Mouse (Mus musculus): ENCODE measurements around the gene Dhx58. TPM values are rescaled to one million over a fixed set of nuclear protein-coding genes. Genes with fewer than 3 reads are reported as not detected.
A peak's percentile ranks its signal among the peaks of the same experiment; 100 is the strongest.

The Dhx58 gene
- polyA plus RNA-seq, 1 experiment = 13.3 TPM

DNA sequence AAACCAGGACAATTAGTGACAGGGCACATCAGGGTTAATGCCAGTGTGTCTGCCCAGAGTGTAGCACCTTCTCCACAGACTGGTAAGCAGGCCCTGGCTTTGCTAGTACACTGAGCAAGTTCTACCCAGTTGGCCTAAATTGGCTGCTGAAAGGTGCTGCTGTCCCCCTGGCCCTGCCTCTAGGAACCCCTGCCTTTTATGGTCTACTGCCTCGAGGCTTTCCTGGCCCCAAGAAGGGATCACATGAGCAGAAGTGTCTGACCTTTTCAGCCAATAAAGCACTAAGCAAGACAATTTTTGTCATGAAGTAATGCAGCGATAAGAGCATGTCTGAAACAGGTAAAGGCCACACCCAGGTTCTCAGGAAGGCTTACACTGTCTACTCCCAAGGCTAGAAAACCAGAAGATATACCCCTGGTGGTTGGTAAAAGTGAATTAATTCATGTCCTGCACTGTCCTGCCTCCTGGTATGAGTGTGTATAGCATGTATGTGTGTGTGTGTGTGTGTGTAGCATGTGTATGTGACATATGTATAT is 18.5 kb upstream of the Dhx58 start:
- TF ChIP-seq POLR2A (IDR thresholded peaks at IDR 0.05; ENCODE audit: low read depth, low read length) = no peak
- no peak for TF ChIP-seq CTCF (IDR thresholded peaks at IDR 0.05; ENCODE audit: extremely low read depth, insufficient read length, insufficient replicate concordance, low read depth, low read length)
- Histone ChIP-seq H3K36me3 (ENCODE audit: control insufficient read depth, insufficient read depth, low read length) (peaks cover 20% of the 10 kb centered on the region), H3K4me3 (ENCODE audit: low read depth, low read length) (no peak overlapping the region), H3K27ac (ENCODE audit: insufficient read depth, low read depth, low read length) (no peak overlapping the region), H3K27me3 (ENCODE audit: control insufficient read depth, insufficient read depth, low read length) (no peaks in the 10 kb centered on the region), H3K4me1 (ENCODE audit: control insufficient read depth, insufficient read depth, insufficient read length, low read length) (peaks cover 32% of the 10 kb centered on the region)
- WGBS = 22% methylated on average over 2 of the region's 2 CpGs

DNA sequence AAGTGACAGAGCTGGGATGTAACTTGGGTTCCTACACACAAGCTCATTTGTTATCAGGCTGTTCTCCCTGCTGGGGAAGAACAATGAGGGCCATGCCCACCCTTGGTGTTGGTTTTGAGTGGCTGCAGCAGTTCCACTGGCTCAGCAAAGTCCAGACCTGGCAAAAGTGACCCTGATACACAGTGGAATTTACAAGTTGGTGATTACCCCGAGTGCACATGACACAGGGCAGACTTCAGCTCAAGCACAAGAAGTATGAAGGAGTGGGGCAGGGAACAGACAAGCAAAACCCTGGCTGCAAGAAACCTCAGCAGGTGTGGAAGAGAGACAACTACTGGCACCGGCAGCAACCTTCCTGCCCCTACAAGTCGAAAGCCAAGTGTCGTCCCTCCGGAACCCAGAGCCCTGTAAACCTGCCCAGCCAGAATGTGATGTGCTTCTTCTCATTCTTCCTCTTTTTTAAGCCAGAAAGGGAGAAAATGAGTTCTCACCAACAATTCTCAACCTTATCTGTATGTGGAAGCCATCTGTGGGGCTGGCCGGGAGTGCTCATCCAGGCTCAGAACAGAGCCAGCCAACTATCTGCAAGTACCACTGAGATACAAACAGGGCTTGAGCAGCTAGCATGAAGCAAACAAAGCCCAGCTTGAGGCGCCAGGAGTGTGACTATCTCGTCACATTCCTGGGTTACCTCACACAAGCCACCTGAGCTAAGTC is 17.9 kb upstream of the Dhx58 start:
- Histone ChIP-seq H3K36me3 (ENCODE audit: control insufficient read depth, insufficient read depth, low read length) (peaks cover 25% of the 10 kb centered on the region), H3K27me3 (ENCODE audit: control insufficient read depth, insufficient read depth, low read length) (no peaks in the 10 kb centered on the region), H3K27ac (ENCODE audit: insufficient read depth, low read depth, low read length) (0 out of 2 replicates have a peak overlapping the region, but pooled peaks have one; percentile 30), H3K4me3 (ENCODE audit: low read depth, low read length) (no peak overlapping the region), H3K4me1 (ENCODE audit: control insufficient read depth, insufficient read depth, insufficient read length, low read length) (peaks cover 29% of the 10 kb centered on the region)
- no peak for TF ChIP-seq CTCF (IDR thresholded peaks at IDR 0.05; ENCODE audit: extremely low read depth, insufficient read length, insufficient replicate concordance, low read depth, low read length)
- no peak for TF ChIP-seq POLR2A (IDR thresholded peaks at IDR 0.05; ENCODE audit: low read depth, low read length)
- WGBS = 69% methylated on average over 8 of the region's 8 CpGs

DNA sequence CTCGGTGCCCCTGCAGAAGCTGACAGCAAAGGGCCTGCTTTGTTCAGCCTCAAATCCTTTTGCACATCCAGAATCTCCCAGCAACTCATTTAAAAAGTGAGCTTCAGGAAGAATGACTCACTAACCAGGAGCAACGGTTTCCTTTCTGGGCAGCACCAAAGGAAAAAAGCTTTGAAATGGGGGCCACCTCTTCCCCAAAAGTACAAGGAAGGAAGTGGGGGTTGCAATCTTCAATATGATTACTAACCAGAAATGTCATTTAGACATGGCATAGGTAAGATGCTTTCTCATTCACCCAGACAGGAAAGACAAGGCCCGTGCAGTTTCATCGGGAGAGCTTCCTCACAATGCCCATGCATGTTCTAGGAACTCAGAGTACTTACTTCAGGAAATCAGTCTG is 17.2 kb upstream of the Dhx58 start:
- Histone ChIP-seq H3K4me1 (ENCODE audit: control insufficient read depth, insufficient read depth, insufficient read length, low read length) (peaks cover 29% of the 10 kb centered on the region), H3K27me3 (ENCODE audit: control insufficient read depth, insufficient read depth, low read length) (no peaks in the 10 kb centered on the region), H3K36me3 (ENCODE audit: control insufficient read depth, insufficient read depth, low read length) (peaks cover 30% of the 10 kb centered on the region), H3K27ac (ENCODE audit: insufficient read depth, low read depth, low read length) (peak overlapping the region; percentile 30; the same call in 1 of the 2 replicates), H3K4me3 (ENCODE audit: low read depth, low read length) (no peak overlapping the region)
- 68% methylated on average over 4 of the region's 4 CpGs for WGBS
- no peak for TF ChIP-seq POLR2A (IDR thresholded peaks at IDR 0.05; ENCODE audit: low read depth, low read length)
- no peak for TF ChIP-seq CTCF (IDR thresholded peaks at IDR 0.05; ENCODE audit: extremely low read depth, insufficient read length, insufficient replicate concordance, low read depth, low read length)

DNA sequence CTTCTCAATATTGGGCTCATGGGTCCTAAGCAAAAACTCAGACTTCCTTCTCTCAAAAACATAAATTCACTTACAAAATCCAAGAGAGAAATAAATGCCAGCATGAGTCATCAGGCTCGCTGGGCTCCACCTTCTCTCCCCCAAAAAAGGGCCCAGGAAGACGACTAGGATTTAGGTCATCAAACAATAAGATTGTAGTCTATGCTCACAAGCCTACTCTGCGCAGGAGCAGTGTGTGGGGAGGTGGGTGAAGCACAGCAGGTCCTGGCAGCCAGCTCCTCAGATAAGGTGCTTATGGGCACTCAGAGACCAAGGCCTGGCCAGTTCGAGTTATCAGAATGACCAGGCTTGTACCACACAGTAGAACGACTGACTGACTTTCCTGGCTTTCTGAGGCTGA is 16.3 kb upstream of the Dhx58 start:
- Histone ChIP-seq H3K36me3 (ENCODE audit: control insufficient read depth, insufficient read depth, low read length) (peaks cover 39% of the 10 kb centered on the region), H3K4me3 (ENCODE audit: low read depth, low read length) (no peak overlapping the region), H3K27ac (ENCODE audit: insufficient read depth, low read depth, low read length) (0 out of 2 replicates have a peak overlapping the region, but pooled peaks have one; percentile 18), H3K4me1 (ENCODE audit: control insufficient read depth, insufficient read depth, insufficient read length, low read length) (peaks cover 28% of the 10 kb centered on the region), H3K27me3 (ENCODE audit: control insufficient read depth, insufficient read depth, low read length) (no peaks in the 10 kb centered on the region)
- WGBS = 54% methylated on average over 5 of the region's 5 CpGs
- TF ChIP-seq POLR2A (IDR thresholded peaks at IDR 0.05; ENCODE audit: low read depth, low read length) = no peak
- TF ChIP-seq CTCF (IDR thresholded peaks at IDR 0.05; ENCODE audit: extremely low read depth, insufficient read length, insufficient replicate concordance, low read depth, low read length) = no peak

DNA sequence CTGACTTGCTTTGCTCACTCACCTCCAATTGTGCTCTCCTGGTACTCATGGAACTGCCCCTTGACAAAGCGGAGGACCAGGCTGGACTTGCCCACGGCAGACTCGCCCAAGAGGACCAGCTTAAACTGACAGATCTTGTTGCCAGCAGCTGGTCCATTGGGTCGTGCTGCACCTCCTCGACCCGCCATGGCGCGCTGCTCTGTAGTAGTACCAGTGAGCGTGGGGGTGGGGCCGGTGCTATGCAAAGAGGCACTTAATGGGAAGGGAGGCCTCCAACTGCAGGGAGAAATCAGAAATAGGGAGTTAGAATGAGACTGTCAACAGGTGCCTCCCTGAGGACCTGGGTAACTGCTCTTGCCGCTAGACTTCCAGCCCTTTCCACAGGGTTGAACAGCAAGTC is 15.8 kb upstream of the Dhx58 start:
- no peak overlapping the region for H3K4me3 ChIP-seq (ENCODE audit: low read depth, low read length)
- WGBS = 81% methylated on average over 11 of the region's 11 CpGs
- H3K27me3 ChIP-seq (ENCODE audit: control insufficient read depth, insufficient read depth, low read length) = no peaks in the 10 kb centered on the region
- H3K4me1 ChIP-seq (ENCODE audit: control insufficient read depth, insufficient read depth, insufficient read length, low read length) = peaks cover 23% of the 10 kb centered on the region
- peaks cover 42% of the 10 kb centered on the region for H3K36me3 ChIP-seq (ENCODE audit: control insufficient read depth, insufficient read depth, low read length)
- H3K27ac ChIP-seq (ENCODE audit: insufficient read depth, low read depth, low read length) = no peak overlapping the region
- TF ChIP-seq CTCF (IDR thresholded peaks at IDR 0.05; ENCODE audit: extremely low read depth, insufficient read length, insufficient replicate concordance, low read depth, low read length) (no peak), POLR2A (IDR thresholded peaks at IDR 0.05; ENCODE audit: low read depth, low read length) (no peak)

DNA sequence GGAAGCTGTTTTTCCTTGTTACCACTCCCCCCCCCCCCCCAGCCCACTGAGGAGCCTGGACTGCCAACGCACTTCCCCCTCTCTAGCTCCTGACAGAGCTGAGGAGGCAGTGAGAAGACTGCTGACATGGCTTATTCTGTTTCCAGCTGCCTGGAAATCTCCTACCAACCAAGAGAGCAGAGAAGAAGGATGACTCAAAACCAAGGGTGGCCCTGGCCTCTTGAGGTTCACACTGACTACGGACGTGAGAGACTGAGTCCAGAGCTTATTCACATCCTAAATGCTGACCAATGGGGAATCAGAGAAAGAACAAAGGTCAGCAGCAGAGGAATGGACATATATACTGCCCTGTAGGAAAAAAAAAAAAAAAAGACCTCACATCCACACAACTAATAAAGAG is 15.2 kb upstream of the Dhx58 start:
- 55% methylated on average over 3 of the region's 3 CpGs for WGBS
- peaks cover 20% of the 10 kb centered on the region for H3K4me1 ChIP-seq (ENCODE audit: control insufficient read depth, insufficient read depth, insufficient read length, low read length)
- TF ChIP-seq CTCF (IDR thresholded peaks at IDR 0.05; ENCODE audit: extremely low read depth, insufficient read length, insufficient replicate concordance, low read depth, low read length) (no peak), POLR2A (IDR thresholded peaks at IDR 0.05; ENCODE audit: low read depth, low read length) (no peak)
- no peaks in the 10 kb centered on the region for H3K27me3 ChIP-seq (ENCODE audit: control insufficient read depth, insufficient read depth, low read length)
- H3K36me3 ChIP-seq (ENCODE audit: control insufficient read depth, insufficient read depth, low read length) = peaks cover 44% of the 10 kb centered on the region
- no peak overlapping the region for H3K27ac ChIP-seq (ENCODE audit: insufficient read depth, low read depth, low read length)
- H3K4me3 ChIP-seq (ENCODE audit: low read depth, low read length) = no peak overlapping the region

DNA sequence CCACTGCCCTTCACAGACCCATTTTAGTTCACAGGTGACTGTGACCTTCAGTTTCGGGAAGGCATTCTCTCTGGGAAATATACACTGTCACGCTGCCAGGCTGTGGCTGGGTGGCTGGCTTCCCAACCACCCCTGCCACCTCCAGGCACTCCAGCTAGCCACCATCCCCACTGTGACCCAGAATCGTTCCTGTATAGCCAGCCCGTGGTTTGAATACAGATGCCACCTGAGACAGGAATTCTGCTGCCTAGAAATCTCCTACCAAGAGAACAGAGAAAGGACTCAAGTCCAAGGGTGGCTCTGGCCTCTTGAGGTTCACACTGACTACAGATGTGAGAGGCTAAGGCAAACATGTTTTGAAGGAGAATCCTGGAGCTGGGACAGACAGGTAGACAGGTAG is 14.8 kb upstream of the Dhx58 start:
- H3K27ac ChIP-seq (ENCODE audit: insufficient read depth, low read depth, low read length) = no peak overlapping the region
- no peaks in the 10 kb centered on the region for H3K27me3 ChIP-seq (ENCODE audit: control insufficient read depth, insufficient read depth, low read length)
- H3K36me3 ChIP-seq (ENCODE audit: control insufficient read depth, insufficient read depth, low read length) = peaks cover 44% of the 10 kb centered on the region
- H3K4me3 ChIP-seq (ENCODE audit: low read depth, low read length) = no peak overlapping the region
- TF ChIP-seq POLR2A (IDR thresholded peaks at IDR 0.05; ENCODE audit: low read depth, low read length) (no peak), CTCF (IDR thresholded peaks at IDR 0.05; ENCODE audit: extremely low read depth, insufficient read length, insufficient replicate concordance, low read depth, low read length) (no peak)
- H3K4me1 ChIP-seq (ENCODE audit: control insufficient read depth, insufficient read depth, insufficient read length, low read length) = peaks cover 20% of the 10 kb centered on the region
- WGBS = 90% methylated on average over 4 of the region's 4 CpGs

Measured in small intestine, adult 2 months (tissue).